Mouse (Mus musculus) E14TG2a.4 (cell line): ENCODE results near the gene Nubp2.

ENCODE experiments used
- H3K27me3 ChIP-seq: 2 replicates; pipeline ENCODE4 v1.6.1; 2014; ENCODE audit warnings: low read length, control low read depth; ENCODE audit not compliant: insufficient read depth
- H3K36me3 ChIP-seq: 2 replicates; pipeline ENCODE4 v1.6.1; 2014; ENCODE audit warnings: low read length, control low read depth; ENCODE audit not compliant: insufficient read depth
- H3K4me1 ChIP-seq: replicated peaks from 2 replicates; pipeline ENCODE4 v1.6.1; 2014; ENCODE audit warnings: low read depth, low read length, control low read depth
- H3K4me3 ChIP-seq: replicated peaks from 2 replicates; pipeline ENCODE4 v1.5.1; 2014; ENCODE audit warnings: mild to moderate bottlenecking, low read length
- H3K9me3 ChIP-seq: 2 replicates; pipeline ENCODE4 v1.6.1; 2014; ENCODE audit warnings: low read length, control low read depth
- CTCF ChIP-seq: conservative IDR thresholded peaks from 2 replicates; pipeline ENCODE4 v1.5.1; 2014; ENCODE audit warnings: low read length
- NANOG ChIP-seq: IDR thresholded peaks from 2 replicates; pipeline ENCODE4 v1.6.1; 2014; ENCODE audit warnings: borderline replicate concordance, low read length, mixed read lengths
- POU5F1 ChIP-seq: IDR thresholded peaks from 2 replicates; pipeline ENCODE4 v1.6.1; 2014; ENCODE audit warnings: low read length, borderline replicate concordance

The Nubp2 gene

DNA sequence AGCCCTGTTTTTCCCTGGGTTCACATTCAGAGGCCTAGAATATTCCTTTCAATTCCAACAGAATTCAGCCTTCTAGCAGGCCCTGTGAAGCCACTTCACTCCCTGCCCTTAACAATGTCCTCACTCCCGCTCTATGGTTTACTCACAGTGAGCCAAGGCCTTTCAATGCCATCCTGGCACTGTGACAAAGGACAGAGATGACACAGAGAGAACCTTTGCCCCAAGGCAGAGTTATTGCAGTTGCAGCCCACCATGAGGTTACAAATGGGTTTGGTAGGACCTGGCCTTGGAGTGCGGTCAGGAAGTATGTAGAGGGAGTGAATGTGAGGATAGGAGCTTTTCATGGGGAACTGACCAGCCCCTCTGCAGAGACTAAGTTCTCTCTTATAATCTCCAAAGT lies 21.4 kb upstream of the Nubp2 start:
- Histone ChIP-seq H3K36me3 (peaks cover 99% of the 10 kb centered on the region), H3K9me3 (no peaks in the 10 kb centered on the region), H3K27me3 (no peaks in the 10 kb centered on the region), H3K4me1 (peaks cover 18% of the 10 kb centered on the region), H3K4me3 (no peak overlapping the region)
- no peak for TF ChIP-seq CTCF
- TF ChIP-seq POU5F1 = no peak
- TF ChIP-seq NANOG = no peak

- peaks cover 22% of the 10 kb centered on the region for H3K4me1 ChIP-seq
- peaks cover 99% of the 10 kb centered on the region for H3K36me3 ChIP-seq
- H3K27me3 ChIP-seq = no peaks in the 10 kb centered on the region
- no peaks in the 10 kb centered on the region for H3K9me3 ChIP-seq
- no peak overlapping the region for H3K4me3 ChIP-seq
- TF ChIP-seq NANOG (no peak), CTCF (no peak), POU5F1 (no peak)
Measured at GRCm38 (mm10) chr17:24903767-24904166, 17.6 kb upstream of the Nubp2 start.

DNA sequence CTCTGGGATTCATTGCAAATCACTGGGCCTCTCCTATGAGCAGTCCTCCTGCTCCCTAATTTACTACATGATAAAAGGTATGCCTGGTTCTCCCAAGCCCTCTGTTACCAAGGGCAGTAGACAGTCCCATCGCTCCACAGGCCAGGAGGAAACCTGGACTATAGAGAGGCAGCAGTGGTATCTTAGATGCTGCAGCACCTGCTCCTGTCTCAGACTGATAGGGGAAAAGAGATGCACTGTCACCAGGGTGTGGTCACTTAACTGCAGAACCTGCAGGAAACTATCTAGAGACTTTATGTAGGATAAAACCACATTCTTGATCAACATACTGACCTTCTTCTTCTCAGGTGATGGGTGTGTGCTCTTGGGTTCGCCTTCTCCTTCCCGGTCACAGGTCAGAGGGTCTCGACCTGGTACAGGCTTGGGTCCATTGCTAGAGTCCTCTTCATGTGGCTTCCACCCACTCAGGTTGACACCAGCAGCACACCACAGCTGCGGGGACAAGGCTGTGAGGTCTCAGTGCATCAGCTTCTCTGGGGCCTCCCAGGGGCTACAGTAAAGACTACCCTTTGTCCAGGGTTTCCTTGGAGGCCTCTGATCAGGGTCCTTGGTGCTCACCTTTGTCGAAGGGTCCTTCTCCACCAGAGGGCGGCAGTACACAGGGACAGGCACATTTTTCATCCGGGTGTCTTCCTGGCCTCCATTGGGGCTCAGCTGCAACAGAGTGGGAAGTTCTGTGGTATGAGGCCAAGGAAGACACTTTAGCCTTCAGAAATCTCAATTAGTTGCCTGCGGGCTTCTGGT lies 16.7 kb upstream of the Nubp2 start:
- Histone ChIP-seq H3K4me3 (no peak overlapping the region), H3K27me3 (no peaks in the 10 kb centered on the region), H3K9me3 (no peaks in the 10 kb centered on the region), H3K4me1 (peaks cover 31% of the 10 kb centered on the region), H3K36me3 (peaks cover 99% of the 10 kb centered on the region)
- peak; percentile 73 for TF ChIP-seq CTCF
- no peak for TF ChIP-seq NANOG
- no peak for TF ChIP-seq POU5F1

GRCm38 (mm10) chr17:24902124-24902523 lies 16.0 kb upstream of the Nubp2 start:
- H3K4me1 ChIP-seq = peaks cover 39% of the 10 kb centered on the region
- no peaks in the 10 kb centered on the region for H3K27me3 ChIP-seq
- H3K9me3 ChIP-seq = no peaks in the 10 kb centered on the region
- H3K4me3 ChIP-seq = no peak overlapping the region
- H3K36me3 ChIP-seq = peaks cover 99% of the 10 kb centered on the region
- TF ChIP-seq NANOG (no peak), CTCF (no peak), POU5F1 (no peak)

DNA sequence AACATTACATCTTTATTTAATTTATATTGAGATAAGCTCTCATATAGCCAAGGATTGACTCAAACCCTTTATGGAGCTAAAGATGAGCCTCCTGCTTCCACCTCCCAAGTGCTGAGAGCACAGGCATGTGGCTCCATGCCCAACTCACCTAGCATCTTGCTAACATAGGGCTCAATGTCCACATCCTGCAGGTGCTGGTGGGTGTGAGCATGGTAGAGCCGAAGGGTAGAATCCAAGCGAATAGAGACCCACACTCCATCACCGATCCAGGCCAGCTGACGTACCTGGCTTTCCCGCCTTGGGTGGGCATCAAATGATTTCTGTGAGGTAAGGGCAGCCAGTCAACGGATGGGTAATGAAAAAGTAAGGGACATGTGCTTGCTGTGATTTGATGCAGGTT lies 13.9 kb upstream of the Nubp2 start:
- TF ChIP-seq POU5F1 (no peak), CTCF (no peak), NANOG (no peak)
- no peaks in the 10 kb centered on the region for H3K9me3 ChIP-seq
- no peaks in the 10 kb centered on the region for H3K27me3 ChIP-seq
- H3K4me3 ChIP-seq = no peak overlapping the region
- H3K4me1 ChIP-seq = peaks cover 53% of the 10 kb centered on the region
- H3K36me3 ChIP-seq = peaks cover 90% of the 10 kb centered on the region

- TF ChIP-seq CTCF (no peak), POU5F1 (no peak), NANOG (no peak)
- no peak overlapping the region for H3K4me3 ChIP-seq
- peaks cover 81% of the 10 kb centered on the region for H3K36me3 ChIP-seq
- peaks cover 55% of the 10 kb centered on the region for H3K4me1 ChIP-seq
- H3K9me3 ChIP-seq = no peaks in the 10 kb centered on the region
- no peaks in the 10 kb centered on the region for H3K27me3 ChIP-seq
Measured at GRCm38 (mm10) chr17:24899153-24899552, 13.0 kb upstream of the Nubp2 start.

- Histone ChIP-seq H3K9me3 (no peaks in the 10 kb centered on the region), H3K27me3 (no peaks in the 10 kb centered on the region), H3K4me1 (peaks cover 55% of the 10 kb centered on the region), H3K4me3 (0 out of 2 replicates have a peak overlapping the region, but pooled peaks have one; percentile 94), H3K36me3 (peaks cover 81% of the 10 kb centered on the region)
- TF ChIP-seq NANOG (no peak), CTCF (no peak), POU5F1 (no peak)
Measured at GRCm38 (mm10) chr17:24898041-24898854, 12.1 kb upstream of the Nubp2 start.

- Histone ChIP-seq H3K4me3 (peak overlapping the region; percentile 94), H3K27me3 (no peaks in the 10 kb centered on the region), H3K4me1 (peaks cover 57% of the 10 kb centered on the region), H3K9me3 (no peaks in the 10 kb centered on the region), H3K36me3 (peaks cover 82% of the 10 kb centered on the region)
- no peak for TF ChIP-seq NANOG
- TF ChIP-seq CTCF = no peak
- no peak for TF ChIP-seq POU5F1
Measured at GRCm38 (mm10) chr17:24897600-24897999, 11.5 kb upstream of the Nubp2 start.
